33 mouse cellular contexts compared by ENCODE assay signal in genomic region chr2:126445039-126445438, GRCm38 (mm10). TPM values are rescaled to one million over a fixed set of nuclear protein-coding genes. Genes with fewer than 3 reads are reported as not detected.
"Had no signal": no experiment of that assay in that cellular context is flagged by ENCODE, and none has a peak within 500 bp of the region (broad histone marks: within the 10 kb centered on the region; RNA-seq: fewer than 3 reads in every experiment).

No protein-coding gene starts in this region.

- DNase-seq: left cerebral cortex, postnatal 4 days; liver; liver, embryonic 13.5 days; liver, postnatal 0 days; lung, postnatal 14 days; lung, postnatal 36 days; lung, postnatal 4 days; midbrain, embryonic 14.5 days had no signal

- H3K4me1 ChIP-seq: limb, embryonic 10.5 days; limb, embryonic 15.5 days; liver, embryonic 12.5 days; liver, embryonic 13.5 days; liver, embryonic 15.5 days; midbrain, embryonic 10.5 days; midbrain, embryonic 12.5 days; midbrain, embryonic 13.5 days; midbrain, embryonic 15.5 days; neural tube, embryonic 12.5 days had no signal

- H3K9ac ChIP-seq: limb, embryonic 12.5 days; limb, embryonic 13.5 days; limb, embryonic 15.5 days; liver, embryonic 12.5 days; liver, embryonic 13.5 days; liver, embryonic 14.5 days; liver, embryonic 15.5 days; liver, postnatal 0 days; lung, embryonic 15.5 days; midbrain, embryonic 12.5 days; midbrain, embryonic 13.5 days; midbrain, embryonic 15.5 days; neural tube, embryonic 12.5 days; neural tube, embryonic 13.5 days had no signal

- ATAC-seq: liver, embryonic 12.5 days; liver, postnatal 0 days; midbrain, embryonic 13.5 days; midbrain, embryonic 15.5 days; midbrain, embryonic 16.5 days had no signal

- H3K9me3 ChIP-seq: limb, embryonic 10.5 days; limb, embryonic 12.5 days; limb, embryonic 13.5 days; limb, embryonic 15.5 days; liver, embryonic 12.5 days; liver, embryonic 13.5 days; liver, embryonic 15.5 days; lung, embryonic 15.5 days; megakaryocyte, embryonic 14.5 days; midbrain, embryonic 10.5 days; midbrain, embryonic 12.5 days; midbrain, embryonic 13.5 days; midbrain, embryonic 15.5 days; neural tube, embryonic 12.5 days; neural tube, embryonic 13.5 days had no signal

- H3K36me3 ChIP-seq: limb, embryonic 10.5 days; limb, embryonic 12.5 days; limb, embryonic 13.5 days; limb, embryonic 15.5 days; liver, embryonic 12.5 days; liver, embryonic 13.5 days; liver, embryonic 15.5 days; lung, embryonic 15.5 days; midbrain, embryonic 10.5 days; midbrain, embryonic 12.5 days; midbrain, embryonic 13.5 days; midbrain, embryonic 15.5 days; neural tube, embryonic 12.5 days; neural tube, embryonic 13.5 days had no signal

- H3K27me3 ChIP-seq: limb, embryonic 12.5 days; limb, embryonic 13.5 days; limb, embryonic 15.5 days; liver, embryonic 12.5 days; liver, embryonic 13.5 days; liver, embryonic 15.5 days; lung, embryonic 15.5 days; megakaryocyte, embryonic 14.5 days; midbrain, embryonic 12.5 days; midbrain, embryonic 13.5 days; midbrain, embryonic 15.5 days; neural tube, embryonic 12.5 days; neural tube, embryonic 13.5 days had no signal

- H3K4me3 ChIP-seq: left cerebral cortex, adult 2 months; limb, embryonic 10.5 days; limb, embryonic 12.5 days; limb, embryonic 13.5 days; limb, embryonic 15.5 days; liver, embryonic 12.5 days; liver, embryonic 13.5 days; liver, embryonic 15.5 days; lung, embryonic 15.5 days; megakaryocyte, embryonic 14.5 days; midbrain, embryonic 10.5 days; midbrain, embryonic 12.5 days; midbrain, embryonic 13.5 days; midbrain, embryonic 15.5 days; myocyte; neural tube, embryonic 12.5 days; neural tube, embryonic 13.5 days had no signal

- H3K27ac ChIP-seq: left cerebral cortex, adult 2 months; limb, embryonic 10.5 days; limb, embryonic 12.5 days; limb, embryonic 13.5 days; limb, embryonic 15.5 days; liver, embryonic 12.5 days; liver, embryonic 13.5 days; liver, embryonic 14.5 days; liver, embryonic 15.5 days; lung, embryonic 15.5 days; macrophage; midbrain, embryonic 10.5 days; midbrain, embryonic 12.5 days; midbrain, embryonic 13.5 days; midbrain, embryonic 15.5 days; neural tube, embryonic 12.5 days; neural tube, embryonic 13.5 days had no signal

- H3K4me2 ChIP-seq: limb, embryonic 12.5 days; limb, embryonic 13.5 days; limb, embryonic 15.5 days; liver, embryonic 11.5 days; liver, embryonic 12.5 days; liver, embryonic 13.5 days; liver, embryonic 15.5 days; lung, embryonic 15.5 days; midbrain, embryonic 11.5 days; midbrain, embryonic 12.5 days; midbrain, embryonic 13.5 days; midbrain, embryonic 15.5 days; neural tube, embryonic 12.5 days; neural tube, embryonic 13.5 days had no signal

RNA-seq across cellular contexts. Expression of gene Atp8b4, which starts 55.4 kb away (rescaled TPM):
- total RNA-seq: left cerebral cortex, postnatal 10 days; left cerebral cortex, postnatal 25 days; left cerebral cortex, postnatal 36 days had no signal
- polyA plus RNA-seq: midbrain, embryonic 13.5 days; midbrain, embryonic 16.5 days; midbrain, postnatal 0 days; neural tube, embryonic 13.5 days had no signal
